Mouse (Mus musculus): ENCODE measurements at regions not wholly inside any gene's neighbourhood (a gene's known extent, or its start where the extent isn't known, plus 50 kb on each side); places are given as distances from the start of the nearest gene placed in this dataset.

DNA sequence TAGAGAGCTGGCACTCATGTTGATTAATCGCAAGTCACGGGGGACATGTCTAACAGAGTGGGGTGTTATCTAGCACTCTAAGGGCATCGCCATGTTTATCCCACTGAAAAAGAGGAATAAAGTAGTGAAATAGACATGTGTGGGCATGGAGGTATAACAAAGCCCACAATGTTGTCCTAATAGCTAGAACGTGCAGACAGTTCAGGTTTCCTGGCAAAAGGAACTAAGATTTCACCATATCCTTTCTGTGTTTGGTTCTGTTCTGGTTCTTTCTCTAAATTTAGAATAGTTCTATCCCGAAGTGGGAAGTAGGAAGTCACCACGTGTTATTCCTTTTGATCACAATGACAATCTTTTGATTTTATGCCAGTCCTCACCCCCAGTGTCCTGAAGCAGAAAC is 123.2 kb downstream of the Gm13691 start:
- no peak for TF ChIP-seq CTCF (IDR thresholded peaks at IDR 0.05; ENCODE audit: borderline replicate concordance, insufficient read depth, low read length)
- TF ChIP-seq POLR2A (IDR thresholded peaks at IDR 0.05; ENCODE audit: low read depth, low read length): no peak
